Mouse (Mus musculus) 3T3-L1 (cell line): ENCODE results near the gene Arglu1.

ENCODE experiments used
- DNase-seq: peaks from one replicate; pipeline ENCODE4 v3.0.0-alpha.2; 2015; ENCODE audit warnings: low read depth, low spot score

Arglu1 gene

GRCm38 (mm10) chr8:8690146-8691092, at the start of gene Arglu1:
Arglu1 (minus strand) TSS chr8:8690521.
- peak; percentile 92 for DNase-seq

- no peak for DNase-seq
Measured at GRCm38 (mm10) chr8:8737271-8737670, 47.0 kb upstream of the Arglu1 start.

- no peak for DNase-seq
Measured at GRCm38 (mm10) chr8:8736826-8737225, 46.5 kb upstream of the Arglu1 start.

DNA sequence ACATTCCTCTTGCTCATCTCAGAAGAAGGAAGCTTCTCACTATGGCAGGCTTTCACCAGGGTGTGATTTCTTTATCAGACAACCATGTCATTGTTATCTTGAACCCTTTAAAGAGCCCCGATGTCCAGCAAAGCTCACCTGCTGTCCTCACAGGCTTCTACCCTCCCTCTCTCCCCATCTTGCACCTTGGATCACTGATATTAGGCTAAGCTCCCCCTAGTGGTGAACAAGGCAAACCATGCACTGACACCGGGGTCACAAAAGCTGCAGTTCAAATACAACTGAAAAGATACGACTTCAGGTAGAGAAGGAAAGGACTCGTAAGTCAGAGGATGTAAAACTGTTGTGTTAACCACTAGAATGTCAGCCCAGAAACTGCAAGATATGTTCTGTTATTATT, 43.5 kb upstream of the Arglu1 start:
- peak; percentile 52 for DNase-seq

GRCm38 (mm10) chr8:8728643-8729042, 38.3 kb upstream of the Arglu1 start:
- DNase-seq = no peak

GRCm38 (mm10) chr8:8726547-8726946, 36.2 kb upstream of the Arglu1 start:
- no peak for DNase-seq

DNA sequence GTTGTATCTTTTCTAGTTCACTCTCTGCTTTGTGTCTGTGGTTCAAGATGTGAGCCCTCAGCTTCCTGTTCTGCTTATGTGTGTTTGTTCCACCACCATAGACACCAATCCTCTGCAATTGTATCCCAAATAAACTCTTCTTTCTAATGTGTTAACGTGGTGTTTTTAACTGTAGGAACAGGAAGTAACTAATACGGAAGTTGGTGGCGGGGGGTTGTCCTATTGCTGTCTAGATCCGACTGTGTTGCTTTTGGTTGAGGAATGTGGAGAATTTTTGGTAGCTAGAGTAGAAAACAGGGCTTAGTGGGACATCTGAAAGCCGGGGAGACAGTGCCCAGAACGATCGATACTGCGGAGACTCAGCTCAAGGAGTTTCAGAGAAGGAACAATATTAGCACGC, 14.5 kb upstream of the Arglu1 start:
- DNase-seq = no peak

GRCm38 (mm10) chr8:8703668-8704067, 13.3 kb upstream of the Arglu1 start:
- no peak for DNase-seq

DNA sequence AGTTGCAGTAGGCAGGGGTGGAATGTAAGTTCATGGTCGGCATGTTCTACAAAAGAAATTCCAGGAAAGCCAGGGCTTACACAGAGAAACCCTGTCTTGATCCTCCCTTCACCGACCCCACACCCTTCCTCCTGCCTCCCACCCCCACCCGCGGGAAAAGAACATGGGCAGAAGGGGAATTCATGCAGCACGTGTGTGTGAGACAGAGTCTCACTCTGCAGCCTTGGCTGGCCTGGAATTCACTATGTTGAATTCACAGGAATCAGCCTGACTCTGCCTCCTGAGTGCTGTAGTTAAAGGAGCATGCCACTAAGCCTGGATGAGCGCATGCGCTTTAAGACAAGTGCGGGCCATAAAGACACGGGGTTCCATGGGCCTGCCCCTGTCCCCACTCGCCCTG, 10.5 kb upstream of the Arglu1 start:
- no peak for DNase-seq

- DNase-seq = no peak
Measured at GRCm38 (mm10) chr8:8700229-8700628, 9.9 kb upstream of the Arglu1 start.

DNA sequence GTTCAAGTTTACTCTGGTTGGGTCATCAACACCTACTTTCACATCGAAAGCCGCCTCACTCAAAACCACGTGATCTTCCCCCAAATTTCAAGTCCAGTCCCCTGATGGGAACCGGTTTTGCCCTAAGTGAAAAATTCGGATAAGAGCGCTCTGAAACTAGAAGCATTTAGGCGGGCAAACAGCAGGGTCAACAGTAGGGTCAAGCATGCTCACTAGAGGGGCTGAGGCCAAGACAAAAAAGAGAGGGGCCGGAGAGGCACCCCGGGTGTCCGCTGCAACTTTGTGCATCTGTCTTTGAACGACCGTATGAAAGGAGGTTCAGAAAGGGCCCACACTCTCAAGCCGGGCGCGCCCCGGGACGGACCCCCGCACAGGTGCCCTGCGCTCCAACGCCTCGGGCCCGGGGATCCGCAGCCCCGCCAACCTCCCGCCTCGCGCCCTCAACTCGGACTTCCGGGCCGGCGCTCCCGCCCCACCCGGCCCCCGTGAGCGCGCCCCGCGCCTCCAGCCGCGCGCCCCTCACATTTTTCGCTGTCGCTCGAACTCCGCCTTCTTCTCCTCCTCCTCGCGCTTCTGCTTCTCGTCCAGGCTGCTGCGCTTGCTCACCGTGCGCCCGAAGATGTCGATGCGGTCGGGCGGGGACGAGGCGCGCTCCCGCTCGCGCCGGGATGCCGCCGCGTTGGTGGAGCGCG, 721 bp downstream of the Arglu1 start:
- DNase-seq = peak; percentile 57

- DNase-seq = peak; percentile 38
Measured at GRCm38 (mm10) chr8:8688823-8689453, 1.4 kb downstream of the Arglu1 start.

GRCm38 (mm10) chr8:8685517-8685916, 4.8 kb downstream of the Arglu1 start:
- no peak for DNase-seq

- no peak for DNase-seq
Measured at GRCm38 (mm10) chr8:8682697-8683096, 7.6 kb downstream of the Arglu1 start.

GRCm38 (mm10) chr8:8678236-8678635, 12.1 kb downstream of the Arglu1 start:
- no peak for DNase-seq

DNA sequence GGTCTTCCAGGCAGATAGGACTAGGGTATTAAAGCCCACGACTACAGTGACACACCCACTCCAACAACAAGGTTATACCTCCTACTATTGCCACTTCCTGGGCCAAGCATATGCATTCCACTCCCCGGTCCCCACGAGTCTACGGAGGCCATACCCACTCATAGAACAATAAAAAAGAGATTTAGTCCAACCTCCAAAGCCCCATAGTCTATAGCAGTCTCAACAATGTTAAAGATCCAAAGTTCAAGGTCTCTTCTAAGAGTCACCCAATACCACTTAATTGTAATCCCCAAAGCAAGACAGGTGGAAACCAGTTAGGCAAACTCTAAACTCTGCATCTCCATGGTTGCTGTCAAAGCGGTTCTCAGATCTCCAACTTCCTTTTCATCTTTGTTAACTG, 15.5 kb downstream of the Arglu1 start:
- DNase-seq = no peak

DNA sequence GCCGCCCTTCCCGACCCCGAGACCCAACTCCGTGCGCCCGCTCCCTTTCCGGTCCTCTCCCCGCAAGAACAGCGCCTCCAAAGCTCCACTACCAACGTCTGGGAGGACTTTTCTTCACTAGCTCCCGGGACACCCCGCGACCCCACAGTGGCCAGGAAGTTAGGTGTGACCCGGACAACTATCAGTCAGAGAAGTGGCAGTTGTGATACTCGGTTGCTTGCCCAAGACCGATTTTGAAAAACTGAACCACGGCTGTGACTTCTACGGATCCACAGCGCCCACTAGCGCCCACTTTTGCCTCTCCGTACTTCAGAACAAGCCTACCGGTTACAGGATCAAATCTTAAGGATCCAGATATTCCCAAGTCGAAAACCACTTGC, 28.6 kb downstream of the Arglu1 start:
- DNase-seq = peak; percentile 97

- DNase-seq = peak; percentile 92
Measured at GRCm38 (mm10) chr8:8661103-8661758, 29.1 kb downstream of the Arglu1 start, which contains the start of gene Efnb2. Efnb2 (minus strand) TSS chr8:8661242.

- DNase-seq = peak; percentile 48
Measured at GRCm38 (mm10) chr8:8660307-8661098, 29.8 kb downstream of the Arglu1 start.

DNA sequence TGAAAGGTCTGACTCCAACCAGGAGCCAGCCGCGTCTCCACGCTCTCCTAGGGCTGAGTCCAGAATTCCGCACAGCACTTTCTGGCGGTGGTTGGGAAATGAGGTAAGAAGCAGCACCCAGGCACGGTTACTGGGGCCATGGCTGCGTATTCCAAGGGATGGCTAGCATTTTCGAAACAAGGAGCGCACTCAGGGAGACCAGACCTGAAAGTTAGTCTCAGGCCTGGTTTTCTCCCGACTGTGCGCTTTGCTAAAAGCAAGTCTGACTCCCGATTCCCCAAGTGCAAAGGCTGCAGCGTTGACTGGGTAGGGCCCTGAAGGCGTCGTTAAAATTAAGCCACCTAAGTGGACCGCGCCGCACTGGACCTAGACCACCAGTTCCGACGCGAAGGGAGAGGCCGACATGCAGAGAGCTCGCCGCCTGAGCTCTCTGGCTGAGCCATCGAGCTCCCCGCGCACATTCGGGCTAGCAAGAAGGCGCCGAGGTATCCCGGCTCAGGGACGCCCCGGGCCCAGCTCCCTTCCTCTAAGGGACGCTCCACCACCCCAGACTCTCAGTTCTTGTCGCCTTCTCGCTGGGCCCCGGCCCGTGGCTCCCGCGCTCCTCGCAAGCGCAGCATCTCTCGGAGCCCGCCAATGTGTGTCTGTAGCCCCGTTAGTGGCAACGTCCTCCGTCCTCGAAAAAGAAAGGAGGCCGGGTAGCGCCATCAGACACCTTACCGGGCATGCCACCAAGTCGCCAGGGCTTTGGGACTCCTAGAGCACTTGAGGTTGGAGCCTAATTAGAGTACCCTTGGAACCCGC, 30.6 kb downstream of the Arglu1 start:
- DNase-seq = peak; percentile 74
